Mouse (Mus musculus) megakaryocyte, embryonic 14.5 days (primary cell): ENCODE data around the gene Tmem151b.

Experiments
- FLI1 ChIP-seq: IDR thresholded peaks from 2 replicates; pipeline ENCODE4 v1.6.1; 2012; ENCODE audit warnings: low read length, inconsistent platforms, mixed read lengths
- GATA1 ChIP-seq: IDR thresholded peaks from 3 replicates; pipeline ENCODE4 v1.6.1; 2012; ENCODE audit warnings: mixed read lengths, low read length, inconsistent platforms, borderline replicate concordance

DNA sequence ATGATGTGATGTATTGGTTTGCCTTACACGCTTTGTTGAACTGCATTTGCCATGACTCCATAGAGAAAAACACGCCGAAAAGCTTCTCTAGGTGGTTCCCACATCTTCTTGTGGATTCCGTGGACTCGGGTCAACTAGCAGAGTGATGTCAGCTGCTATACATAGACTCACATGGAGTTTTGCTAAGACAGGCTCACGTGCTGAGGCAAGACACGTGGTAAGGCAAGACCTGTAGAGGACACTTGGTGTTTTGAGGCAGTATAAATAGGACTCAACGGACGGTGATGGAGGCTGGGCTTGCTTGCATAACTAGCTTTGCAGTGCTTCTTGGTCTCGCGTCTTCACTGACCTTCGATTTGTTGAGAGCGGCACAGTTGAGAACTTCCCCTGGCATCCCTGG, 51.1 kb downstream of the Tmem151b start:
- TF ChIP-seq GATA1 (no peak), FLI1 (no peak)
